Mouse (Mus musculus): ENCODE measurements at regions not wholly inside any gene's neighbourhood (a gene's known extent, or its start where the extent isn't known, plus 50 kb on each side); places are given as distances from the start of the nearest gene placed in this dataset.

DNA sequence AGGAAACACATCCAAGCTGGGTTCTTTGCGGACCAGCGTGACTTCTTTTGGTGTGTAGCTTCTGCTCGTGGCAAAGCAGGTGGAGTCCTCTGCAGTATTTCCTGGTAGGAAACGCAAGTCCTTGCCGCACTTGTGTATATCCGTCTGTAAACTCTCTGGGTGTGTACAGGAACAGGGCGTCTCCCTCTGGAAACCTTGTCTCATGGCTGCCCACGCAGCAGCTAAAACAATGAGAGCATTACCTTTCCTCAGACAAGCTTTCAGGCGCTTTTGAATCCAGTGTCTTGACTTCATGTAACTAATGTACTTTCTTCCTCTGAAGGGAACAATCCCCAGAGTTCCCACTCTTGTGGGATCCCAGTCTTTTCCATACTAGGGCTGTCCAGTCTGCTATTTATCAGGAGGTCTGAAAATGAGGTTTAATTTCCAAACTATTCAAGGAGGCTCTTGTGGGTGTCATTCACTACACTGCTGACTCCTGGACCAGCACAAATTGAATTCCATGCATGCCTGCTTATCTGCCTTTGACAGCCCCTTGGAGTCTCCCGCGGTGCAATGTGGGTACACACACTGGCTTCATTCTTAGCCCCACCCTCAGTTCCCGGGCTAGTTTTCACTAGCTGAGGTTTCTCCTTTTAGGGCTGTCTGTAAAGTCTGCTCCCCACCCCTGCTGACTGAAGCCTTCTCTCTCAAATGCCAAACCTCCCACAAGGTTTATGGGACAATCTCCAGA, 161.6 kb upstream of the Anxa10 start:
- peak; percentile 79 for DNase-seq (ENCODE audit: low read depth, low spot score)

DNA sequence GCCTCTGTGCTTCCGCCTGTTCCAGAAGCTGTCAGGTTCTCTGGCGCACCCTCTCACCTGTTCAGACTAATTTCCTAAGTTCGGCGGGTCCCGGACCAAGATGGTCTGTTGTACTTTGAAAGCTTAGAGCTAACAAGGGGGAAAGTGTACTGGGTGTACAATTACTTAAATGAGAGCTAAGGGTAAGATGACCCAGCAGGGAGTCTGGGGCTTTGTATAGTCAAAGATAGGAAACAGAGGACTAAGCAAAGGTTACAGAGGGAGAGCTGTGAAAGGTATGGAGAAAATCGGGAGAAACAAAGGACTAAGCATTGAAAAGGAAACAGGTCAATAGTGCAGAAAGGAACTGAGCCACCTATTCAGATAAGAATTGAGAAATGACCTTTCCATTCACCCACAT, 127.6 kb upstream of the Anxa10 start:
- peak; percentile 72 for DNase-seq (ENCODE audit: low read depth, low spot score)

Measured in R1 (cell line).